Mouse (Mus musculus): Measurements from ENCODE around the gene Txnrd2.

Gene Txnrd2

DNA sequence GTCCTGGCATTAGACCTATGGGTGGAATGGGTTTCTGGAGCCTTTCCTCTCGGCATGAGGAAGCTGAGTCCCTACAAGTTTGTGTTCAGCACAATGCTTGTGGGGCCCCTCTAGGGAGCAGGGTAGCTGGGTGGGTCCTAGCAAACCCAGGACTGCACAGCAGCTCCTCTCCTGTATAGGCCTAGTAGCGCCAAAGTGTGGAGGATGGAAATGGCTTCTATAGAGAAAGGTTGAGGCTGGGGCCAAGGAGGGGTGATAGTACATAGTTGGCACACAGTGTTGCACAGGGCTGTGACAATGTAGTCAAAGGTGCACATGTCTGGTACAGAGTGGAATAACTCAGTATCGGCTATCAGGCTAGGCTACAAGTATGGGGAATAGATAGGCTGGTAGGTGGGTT is 32.1 kb upstream of the Txnrd2 start:
- no peak for DNase-seq

DNA sequence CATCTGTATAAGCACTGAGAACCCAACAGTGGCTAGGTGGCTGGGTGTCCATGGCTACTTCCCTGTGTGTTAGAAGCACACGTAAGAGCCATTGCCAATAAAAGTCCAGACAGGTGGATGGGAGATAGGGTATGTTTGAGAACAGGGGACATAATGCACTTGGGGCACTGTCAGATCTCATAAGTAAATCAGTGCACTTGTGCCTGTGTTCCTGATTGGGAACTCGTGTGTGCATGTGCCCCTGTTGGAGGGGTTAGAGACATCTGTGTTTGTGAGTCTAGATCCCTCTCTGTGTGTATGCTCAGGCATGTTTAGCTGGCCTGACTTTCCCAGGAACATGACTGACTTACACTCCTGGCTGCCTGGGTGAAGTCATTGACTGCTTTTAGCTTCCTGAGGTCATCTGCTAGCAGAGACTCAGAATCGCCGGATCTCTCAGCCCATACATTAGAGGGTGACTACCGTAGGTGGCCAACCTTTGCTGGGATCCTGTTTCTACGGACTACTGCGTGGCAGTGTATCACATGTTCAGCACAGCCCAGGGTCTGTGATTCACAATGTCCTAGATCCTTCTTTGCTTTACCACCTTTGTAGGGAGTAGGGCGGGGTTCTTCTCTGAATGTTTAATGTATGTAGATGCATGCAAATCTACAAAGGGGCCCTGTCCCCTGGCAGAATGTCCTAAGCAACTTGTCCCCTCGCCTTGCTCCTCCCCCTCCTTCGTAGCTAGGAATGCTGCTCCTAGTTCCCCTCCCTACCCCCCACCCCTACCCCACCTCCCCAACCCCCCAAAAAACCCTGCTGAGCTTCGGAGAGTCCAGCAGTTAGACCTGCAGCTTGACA is 31.2 kb upstream of the Txnrd2 start:
- DNase-seq = peak; percentile 37

DNA sequence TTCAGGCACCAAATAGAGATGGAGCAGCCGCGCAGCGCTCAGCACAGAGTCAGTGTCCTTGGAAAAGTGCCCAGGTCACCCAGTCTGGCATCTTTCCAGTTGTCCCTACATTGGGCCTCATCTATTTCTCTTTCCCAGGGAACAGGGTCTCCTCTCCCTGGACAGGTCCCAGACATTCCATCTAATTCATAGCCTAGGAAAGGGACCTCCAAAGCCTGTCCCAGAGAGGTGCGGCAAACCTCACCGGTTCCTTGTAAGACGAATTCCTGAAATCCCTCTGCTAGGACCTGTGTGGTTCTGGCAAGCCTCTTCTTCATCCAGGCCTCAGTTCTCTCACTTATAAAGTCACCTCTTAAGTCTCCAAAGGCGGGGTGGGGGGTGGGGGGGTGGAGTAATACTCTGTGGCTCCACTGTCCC is 30.6 kb upstream of the Txnrd2 start:
- peak; percentile 75 for DNase-seq

DNA sequence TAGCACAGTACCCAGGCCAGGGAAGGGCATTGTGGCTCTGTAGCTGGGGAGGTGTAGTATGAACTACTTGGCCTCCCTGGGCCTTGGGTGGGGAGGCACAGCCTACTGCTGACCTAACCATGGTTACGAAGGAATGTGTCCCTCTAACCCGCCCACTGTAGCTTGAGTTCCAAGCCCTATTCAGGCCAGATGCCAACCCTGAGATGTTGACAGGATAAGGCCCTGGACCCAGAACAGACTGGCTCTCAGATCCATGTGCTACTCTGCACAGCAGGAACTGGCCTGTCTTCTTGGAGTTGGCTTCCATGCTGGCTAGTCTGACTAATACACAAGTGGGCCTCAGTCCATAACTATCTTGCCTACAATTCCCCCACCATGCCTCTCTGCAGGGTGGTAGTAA is 30.0 kb upstream of the Txnrd2 start:
- peak; percentile 76 for DNase-seq

DNA sequence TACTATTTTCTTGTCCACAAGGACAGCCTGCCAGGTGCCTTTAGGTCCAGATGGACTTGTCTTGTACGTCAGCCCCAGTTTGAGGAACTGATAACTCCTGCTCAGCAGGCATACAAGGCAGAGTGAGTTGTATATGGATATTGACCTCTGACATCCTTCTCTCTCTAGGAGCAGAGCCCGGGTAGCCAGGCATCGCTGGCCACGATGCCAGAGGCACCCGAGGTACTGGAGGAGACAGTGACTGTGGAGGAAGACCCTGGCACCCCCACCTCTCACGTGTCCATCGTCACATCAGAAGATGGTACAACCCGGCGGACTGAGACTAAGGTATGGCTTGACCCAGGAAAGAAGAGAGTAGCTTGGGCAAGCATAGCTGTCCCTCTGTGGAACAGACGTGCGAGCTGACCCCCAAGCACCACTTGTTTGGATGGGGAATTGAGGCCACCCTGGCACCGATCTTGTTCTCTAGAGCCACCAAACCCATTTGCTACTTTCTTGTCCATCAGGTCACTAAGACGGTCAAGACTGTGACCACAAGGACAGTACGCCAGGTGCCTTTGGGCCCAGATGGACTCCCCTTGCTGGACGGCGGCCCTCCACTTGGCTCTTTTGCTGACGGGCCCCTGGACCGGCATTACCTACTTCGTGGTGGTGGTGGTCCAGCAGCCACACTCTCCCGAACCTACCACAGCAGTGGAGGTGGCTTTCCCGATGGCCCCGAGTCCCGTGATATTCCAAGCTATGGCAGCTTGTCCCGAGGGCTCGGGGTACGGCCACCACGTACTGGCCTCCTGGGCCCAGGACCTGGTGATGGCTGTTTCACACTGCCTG is 29.2 kb upstream of the Txnrd2 start:
- no peak for DNase-seq

DNA sequence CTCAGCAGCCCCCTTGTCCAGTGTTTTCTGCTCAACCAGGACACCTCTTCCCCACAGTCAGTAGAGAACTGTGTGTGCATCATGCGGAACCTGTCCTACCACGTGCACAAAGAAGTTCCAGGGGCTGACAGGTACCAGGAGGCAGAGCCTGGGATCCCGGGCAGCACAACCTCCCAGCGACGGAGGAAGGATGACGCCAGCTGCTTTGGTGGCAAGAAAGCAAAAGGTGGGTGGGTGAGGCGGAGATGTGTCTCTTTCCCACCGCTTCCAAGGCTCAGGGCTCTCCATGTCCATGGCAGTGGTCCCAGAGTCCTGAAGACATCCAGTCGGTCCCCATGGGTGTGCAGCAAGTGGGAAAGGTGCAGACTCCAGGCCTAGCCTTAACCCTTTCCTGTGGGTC is 26.2 kb upstream of the Txnrd2 start:
- no peak for DNase-seq

DNA sequence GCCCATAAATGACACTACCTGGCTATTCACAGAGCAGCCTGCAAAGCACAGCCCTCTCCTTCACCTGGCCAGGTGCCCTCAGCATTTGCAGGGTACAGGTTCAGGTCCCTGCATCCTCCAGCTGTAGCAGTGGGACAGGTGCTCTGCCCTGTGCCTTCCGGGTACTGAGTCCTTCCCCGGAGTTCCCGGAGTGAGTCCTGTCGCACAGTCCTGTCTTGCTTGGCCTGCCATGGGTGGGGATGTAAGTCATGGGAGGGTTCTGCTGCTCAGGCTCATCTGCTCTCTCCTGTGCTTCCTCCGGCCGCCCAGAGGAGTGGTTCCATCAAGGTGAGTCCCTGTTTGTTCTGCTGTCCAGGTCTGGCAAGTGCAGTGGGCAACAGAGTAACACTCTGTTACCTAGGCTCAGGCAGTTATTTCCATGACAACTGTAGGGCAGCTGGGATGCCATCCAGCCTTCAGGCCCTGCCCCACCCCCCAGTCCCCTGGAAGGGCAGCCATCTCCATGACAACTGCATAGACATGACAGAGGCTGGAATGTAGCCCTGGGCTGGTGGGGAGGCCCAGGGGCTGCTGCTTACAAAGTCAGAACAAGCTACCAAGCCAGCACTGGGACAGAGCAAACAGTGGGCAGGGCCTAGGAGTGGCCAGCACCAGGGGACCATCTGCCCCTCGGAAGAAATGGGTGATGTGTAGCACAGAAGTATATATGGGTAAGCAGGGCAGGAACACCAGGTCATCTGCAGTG is 25.5 kb upstream of the Txnrd2 start:
- peak; percentile 55 for DNase-seq

DNA sequence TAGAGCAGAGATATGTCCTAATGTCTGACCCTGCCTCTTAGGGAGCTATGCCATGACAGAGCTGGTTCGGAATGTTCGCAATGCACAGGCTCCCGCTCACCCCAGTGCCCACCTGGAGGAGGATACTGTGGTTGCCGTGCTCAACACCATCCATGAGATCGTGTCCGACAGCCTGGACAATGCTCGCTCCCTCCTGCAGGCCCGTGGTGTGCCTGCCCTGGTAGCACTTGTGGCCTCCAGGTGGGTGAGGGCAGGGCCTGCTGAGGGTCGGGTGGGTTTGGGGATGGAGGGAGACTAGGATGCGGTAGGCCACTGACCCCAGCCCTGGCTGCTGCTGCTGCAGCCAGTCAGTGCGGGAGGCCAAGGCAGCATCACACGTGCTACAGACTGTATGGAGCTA is 22.9 kb upstream of the Txnrd2 start:
- DNase-seq = no peak

DNA sequence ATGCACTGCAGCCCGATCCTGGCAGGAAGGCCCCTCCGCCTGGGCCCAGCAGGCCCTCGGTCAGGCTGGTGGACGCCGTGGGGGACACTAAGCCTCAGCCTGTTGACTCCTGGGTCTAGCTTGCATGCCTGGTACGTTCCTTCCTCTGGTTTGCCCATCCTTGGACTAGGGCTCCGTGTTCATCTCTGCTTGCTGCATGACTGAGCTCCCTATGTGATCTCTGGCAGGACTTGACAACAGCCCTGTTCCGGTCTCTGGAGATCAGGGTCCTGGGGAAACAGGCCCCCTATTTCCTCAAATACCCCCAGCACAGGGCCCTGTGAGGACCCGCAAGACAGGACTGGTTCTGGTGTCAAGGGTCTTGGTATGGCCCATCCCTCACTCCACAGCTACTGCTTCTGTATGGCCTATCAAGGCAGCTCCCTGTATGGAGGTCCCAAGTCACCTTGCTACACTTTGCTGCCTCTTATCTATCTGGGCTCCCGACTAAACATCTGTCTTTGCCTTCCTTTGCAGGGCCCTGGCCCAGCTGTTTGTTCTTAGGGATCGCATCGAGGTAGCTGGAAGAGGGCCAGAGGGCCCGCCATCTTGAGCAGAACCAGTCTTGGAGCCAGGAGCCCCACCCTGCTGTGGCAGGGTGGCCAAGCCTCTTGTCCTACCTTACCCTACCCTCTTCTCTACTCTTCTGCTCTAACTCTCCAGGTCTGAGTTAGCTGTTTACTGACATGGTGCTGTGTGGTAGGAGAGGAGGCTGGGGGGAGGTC is 20.9 kb upstream of the Txnrd2 start:
- DNase-seq = no peak

DNA sequence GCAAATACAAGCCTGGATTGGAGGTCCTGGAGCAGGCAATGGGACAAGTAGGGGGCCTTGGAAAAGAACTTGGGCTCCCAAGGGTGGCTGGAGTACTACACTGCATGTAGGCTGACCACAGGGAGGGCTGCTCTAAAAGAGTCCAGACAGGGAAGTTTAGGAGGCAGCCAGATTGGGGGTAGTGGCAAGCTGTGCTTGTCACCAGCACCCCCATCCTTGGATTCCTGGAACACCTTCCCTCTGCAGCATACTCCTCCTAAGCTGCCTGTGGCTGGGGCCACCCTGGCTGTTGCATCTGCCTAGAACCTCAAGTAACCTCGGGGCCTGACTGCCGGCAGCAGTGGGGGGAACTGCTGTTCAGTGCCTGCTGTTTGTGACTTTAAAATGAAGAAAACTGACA is 20.3 kb upstream of the Txnrd2 start:
- DNase-seq = no peak

DNA sequence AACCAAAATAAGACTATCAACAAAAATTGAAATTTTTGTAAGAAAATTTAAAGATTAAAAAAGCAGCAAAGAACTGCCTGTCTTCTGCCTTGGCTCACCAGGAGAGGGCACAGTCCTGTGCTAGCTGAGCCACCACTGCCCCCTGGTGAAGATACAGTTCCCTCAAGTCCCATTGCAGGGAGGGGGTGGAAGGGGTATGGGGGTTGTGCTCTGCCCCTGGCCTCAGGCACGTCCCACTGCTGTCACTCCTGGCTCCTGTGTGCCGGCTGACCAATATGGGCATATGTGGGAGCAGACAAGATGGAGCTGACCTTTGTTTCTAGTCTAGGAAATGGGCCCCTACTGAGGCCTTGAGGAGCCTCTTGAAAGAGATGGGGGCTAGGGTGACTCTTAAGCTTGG is 19.9 kb upstream of the Txnrd2 start:
- DNase-seq = peak; percentile 85

DNA sequence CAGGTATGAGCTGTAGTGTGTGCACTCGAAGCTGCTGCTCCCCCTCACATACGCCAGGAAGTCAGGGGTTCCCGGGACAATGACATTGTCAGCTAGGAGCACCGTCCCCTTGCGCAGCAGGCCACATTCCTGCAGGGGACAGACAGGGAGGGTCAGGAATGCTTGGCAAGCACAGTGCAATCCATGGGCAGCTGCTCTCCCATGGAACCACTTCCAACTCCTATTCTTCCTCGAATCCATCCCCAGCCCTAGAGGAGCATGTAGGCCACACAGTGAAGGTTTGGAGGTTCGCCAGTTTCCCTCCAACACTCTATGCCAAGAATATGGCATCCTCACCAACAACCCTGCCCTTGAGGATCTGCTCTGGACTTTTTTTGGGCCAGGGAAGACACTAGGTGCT is 18.3 kb upstream of the Txnrd2 start:
- peak; percentile 41 for DNase-seq

DNA sequence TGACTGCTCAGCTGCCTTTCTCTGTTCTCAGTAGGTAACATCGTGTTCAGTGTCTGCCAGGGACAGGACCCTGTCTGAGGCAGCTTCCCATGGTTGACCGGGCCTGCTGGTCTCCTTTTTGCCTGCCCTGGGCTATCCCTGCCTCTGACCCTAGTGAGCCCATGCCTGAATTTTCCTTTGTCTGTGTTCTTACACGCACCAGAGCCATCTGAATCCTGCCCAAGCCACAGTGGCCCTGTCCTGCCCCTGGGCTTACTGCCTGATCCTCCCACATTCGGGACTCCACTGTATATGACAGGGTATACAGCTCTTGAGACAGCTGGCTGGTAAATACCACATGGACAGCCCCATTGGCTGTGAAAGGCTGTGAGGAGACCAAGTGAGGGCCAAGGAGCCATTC is 16.4 kb upstream of the Txnrd2 start:
- DNase-seq = no peak

DNA sequence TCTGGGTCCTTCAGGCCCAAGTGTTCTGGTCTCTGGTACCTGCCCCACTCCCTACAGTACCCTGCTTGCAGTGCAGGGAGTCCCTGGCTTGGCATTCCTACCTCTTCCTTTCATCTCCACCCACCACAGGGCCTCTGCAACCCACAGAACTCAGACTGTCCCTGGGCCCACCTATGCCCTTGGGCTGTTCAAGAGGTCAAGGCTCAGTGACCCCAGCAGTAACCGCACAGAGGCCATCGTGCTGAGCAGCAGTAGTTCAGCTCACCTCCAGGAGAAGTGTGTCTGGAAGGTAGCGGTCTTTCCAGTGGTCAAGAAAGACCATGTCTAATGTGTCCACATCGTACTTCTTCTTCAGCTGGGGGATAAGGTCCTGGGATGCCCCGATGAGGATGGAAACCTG is 15.8 kb upstream of the Txnrd2 start:
- no peak for DNase-seq

DNA sequence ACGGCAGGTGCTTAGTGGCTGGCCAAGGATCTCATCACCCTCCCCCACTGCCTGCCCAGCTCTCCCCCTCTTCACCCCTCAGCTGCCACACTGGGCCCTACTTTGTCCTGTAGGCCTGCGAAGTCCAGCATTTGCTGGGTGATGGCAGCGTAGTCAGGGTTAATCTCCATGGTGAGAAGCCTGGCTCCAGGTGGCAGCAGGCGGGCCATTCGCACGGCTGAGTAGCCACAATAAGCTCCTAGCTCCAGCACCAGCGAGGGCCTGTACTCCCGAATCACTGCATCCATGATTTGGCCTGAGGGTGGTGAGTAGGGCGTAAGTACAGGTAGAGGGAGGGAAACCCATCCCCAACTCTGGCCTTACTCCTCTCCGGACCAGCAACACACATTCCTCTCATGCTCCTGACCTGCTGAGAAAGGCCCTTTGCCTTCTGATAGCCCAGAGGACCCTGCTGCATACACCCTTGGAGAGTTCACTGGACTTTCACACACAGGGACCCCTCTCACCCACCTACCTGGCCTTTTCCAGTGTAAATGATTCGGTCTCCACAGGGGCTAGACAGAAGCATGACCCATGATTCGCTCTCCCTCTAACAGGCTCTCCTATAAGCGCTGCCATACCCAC is 15.0 kb upstream of the Txnrd2 start:
- DNase-seq = no peak

DNA sequence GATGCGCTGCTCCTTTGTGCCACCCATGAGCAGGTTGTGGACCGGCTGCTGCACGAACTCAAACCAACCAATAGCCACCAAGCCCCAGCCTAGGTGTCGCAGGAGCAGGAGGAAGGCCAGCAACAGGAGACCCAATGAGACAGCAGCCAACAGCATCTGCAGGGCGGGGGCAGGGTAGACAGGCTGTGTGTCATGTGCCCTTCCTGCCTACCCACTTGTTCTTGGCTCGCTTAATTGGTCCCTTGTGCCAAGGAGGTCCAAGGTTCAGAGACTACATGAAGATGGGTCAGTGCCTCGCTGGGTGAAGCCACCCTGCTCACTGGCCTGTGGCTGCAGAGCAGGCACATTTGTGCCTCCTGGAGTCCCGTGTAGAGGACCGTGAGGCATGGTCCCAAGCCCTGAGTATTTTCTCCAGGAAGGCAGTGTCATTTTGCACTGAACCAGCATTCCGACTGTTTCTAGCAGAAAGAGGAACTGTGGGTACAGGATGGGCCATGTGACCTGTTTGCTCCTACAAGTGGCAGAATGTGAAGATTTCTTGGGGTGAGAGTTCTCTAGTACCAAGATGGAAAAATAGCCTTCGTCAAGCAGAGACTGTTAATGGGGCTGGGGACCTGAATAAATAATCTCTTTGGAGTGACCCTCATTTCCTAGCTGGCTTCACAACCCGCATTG is 14.2 kb upstream of the Txnrd2 start:
- peak; percentile 41 for DNase-seq

DNA sequence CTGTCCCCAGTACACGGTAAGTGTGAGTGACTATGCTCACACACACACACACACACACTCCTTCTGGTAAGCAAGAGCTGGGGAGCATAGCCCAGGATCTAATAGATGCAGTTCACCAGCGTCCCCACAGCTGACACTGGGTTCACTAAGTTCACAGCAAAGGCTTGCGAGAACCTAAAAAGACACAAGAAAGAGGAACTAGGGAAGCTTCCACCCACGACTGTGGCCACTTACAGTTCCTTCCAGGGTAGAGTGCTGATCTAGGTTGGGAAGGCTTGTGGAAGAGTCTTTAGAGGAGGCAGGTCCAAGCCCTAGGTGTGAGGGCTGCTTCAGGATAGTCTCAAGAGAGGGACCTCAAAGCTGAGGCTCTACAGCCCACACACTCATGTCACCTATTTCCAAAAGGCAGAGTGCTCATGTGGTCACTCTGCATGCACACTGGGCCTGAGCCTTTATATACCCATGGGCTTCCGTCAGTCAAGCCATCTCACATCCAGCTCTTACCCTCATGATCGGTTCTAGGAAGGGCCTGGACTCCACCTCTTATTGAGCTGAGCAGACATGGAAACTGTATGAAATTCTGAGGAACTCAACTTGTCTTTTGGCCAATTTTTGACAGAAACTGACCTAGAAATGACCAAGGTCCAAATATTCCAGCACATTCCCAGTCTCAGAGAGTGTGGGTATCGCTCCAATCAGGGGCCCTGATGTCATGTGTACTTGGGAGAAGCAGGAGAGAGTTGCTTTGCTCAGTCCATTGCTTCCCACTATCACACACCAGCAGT is 13.0 kb upstream of the Txnrd2 start:
- no peak for DNase-seq

DNA sequence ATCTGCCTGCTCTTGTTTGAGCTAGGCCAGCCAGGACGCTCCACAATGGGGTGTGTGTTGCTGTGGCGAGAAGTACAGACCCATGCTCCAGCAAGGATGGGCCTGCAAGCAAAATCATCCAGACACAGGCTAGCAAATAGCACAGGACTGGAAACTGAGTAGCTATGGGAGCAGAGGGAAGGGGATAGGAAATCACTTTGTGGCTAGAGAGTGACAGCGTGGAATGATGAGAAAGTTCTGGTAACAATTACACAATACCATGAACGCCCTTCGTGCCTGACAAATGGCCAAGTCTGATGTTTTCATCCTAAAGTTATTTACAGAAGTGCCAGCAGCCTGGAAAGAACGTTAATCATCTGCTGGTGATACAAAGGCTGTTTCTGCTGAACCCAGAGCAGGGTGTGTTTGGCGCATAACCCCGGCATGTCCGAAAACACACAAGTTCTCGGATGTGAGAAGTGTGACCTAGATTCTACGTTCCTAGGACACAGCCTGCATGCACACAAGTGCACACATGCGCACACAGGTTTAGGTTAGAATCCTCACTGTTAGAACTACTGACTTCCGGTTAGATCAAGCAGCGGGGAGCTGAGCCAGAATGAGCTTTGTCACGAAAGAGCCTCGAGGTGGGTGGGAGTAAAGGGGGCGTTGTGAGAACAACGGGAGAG is 10.0 kb upstream of the Txnrd2 start:
- DNase-seq = peak; percentile 87

DNA sequence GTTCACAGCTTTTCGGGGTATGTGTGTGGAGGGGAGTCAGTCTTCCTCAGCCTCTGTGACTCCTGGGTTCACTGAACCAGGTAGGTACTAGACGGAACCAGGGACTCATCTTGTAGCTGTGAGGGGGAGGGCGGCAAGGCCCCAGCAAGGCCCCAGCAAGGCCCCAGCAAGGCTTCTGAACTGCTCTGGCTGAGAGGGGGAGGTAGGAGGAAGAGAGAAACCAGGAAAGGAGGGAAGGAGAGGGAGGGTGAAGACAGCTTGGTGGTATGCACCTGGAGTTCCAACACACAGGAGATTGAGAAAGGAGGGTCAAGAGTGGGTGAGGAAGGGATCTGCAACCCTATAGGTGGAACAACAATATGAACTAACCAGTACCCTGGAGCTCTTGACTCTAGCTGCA is 9.3 kb upstream of the Txnrd2 start:
- no peak for DNase-seq

DNA sequence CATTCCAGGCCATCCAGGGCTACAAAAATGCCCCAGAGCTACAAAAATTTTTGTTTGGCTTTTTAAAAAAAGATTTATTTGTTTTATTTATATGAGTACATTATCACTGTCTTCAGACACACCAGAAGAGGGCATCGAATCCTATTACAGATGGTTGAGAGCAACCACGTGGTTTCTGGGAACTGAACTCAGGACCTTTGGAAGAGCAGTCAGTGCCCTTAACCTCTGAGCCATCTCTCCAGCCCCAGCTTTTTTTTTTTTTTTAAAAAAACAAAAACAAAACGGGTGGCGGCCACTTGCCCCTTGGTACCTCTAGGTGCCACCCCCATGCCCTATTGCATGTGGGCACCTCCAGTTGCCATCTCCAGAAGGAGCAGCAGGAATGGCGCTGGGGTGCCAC is 8.7 kb upstream of the Txnrd2 start:
- DNase-seq = no peak
